Mouse (Mus musculus): Measurements from ENCODE around the gene Olfr148. TPM values are rescaled to one million over a fixed set of nuclear protein-coding genes. Genes with fewer than 3 reads are reported as not detected.

The Olfr148 gene
- total and polyA plus RNA-seq, 2 experiments from 2014 or later, result not detected

GRCm38 (mm10) chr9:39608497-39608896, 2.0 kb upstream of the Olfr148 start:
- Histone ChIP-seq H3K36me3 (ENCODE audit: insufficient read depth, low read length) (no peaks in the 10 kb centered on the region), H3K4me3 (ENCODE audit: low read depth, low read length) (no peak overlapping the region), H3K27ac (ENCODE audit: low read depth, low read length) (no peak overlapping the region), H3K9me3 (ENCODE audit: low read length) (no peaks in the 10 kb centered on the region), H3K9ac (replicated peaks; ENCODE audit: low read length, poor library complexity, severe bottlenecking) (no peak overlapping the region), H3K4me2 (ENCODE audit: low read depth, low read length, poor library complexity, severe bottlenecking) (no peak overlapping the region), H3K4me1 (ENCODE audit: insufficient read depth, low read length) (no peaks in the 10 kb centered on the region), H3K27me3 (ENCODE audit: insufficient read depth, low read length) (no peaks in the 10 kb centered on the region)
- no peak for TF ChIP-seq CTCF (IDR thresholded peaks at IDR 0.05)
- no peak for ATAC-seq (ENCODE audit: low FRiP score)
- no peak for DNase-seq (ENCODE audit: low spot score)

GRCm38 (mm10) chr9:39611953-39612352, 1.5 kb downstream of the Olfr148 start:
- peak; percentile 77 for TF ChIP-seq CTCF (IDR thresholded peaks at IDR 0.05)
- H3K4me3 ChIP-seq (ENCODE audit: low read depth, low read length), result no peak overlapping the region
- H3K9ac ChIP-seq (replicated peaks; ENCODE audit: low read length, poor library complexity, severe bottlenecking), result no peak overlapping the region
- H3K27me3 ChIP-seq (ENCODE audit: insufficient read depth, low read length), result no peaks in the 10 kb centered on the region
- H3K4me1 ChIP-seq (ENCODE audit: insufficient read depth, low read length), result no peaks in the 10 kb centered on the region
- no peak overlapping the region for H3K4me2 ChIP-seq (ENCODE audit: low read depth, low read length, poor library complexity, severe bottlenecking)
- no peaks in the 10 kb centered on the region for H3K9me3 ChIP-seq (ENCODE audit: low read length)
- no peak overlapping the region for H3K27ac ChIP-seq (ENCODE audit: low read depth, low read length)
- 49% methylated on average over 1 of the region's 1 CpGs for WGBS
- no peaks in the 10 kb centered on the region for H3K36me3 ChIP-seq (ENCODE audit: insufficient read depth, low read length)
- ATAC-seq (ENCODE audit: low FRiP score), result no peak
- peak; percentile 65 for DNase-seq (ENCODE audit: low spot score)

GRCm38 (mm10) chr9:39621073-39621472, 10.6 kb downstream of the Olfr148 start, which contains the start of gene Olfr960:
TSS of gene Olfr960 (plus strand) at chr9:39621373.
- DNase-seq (ENCODE audit: low spot score), result no peak

GRCm38 (mm10) chr9:39623783-39624182, 13.3 kb downstream of the Olfr148 start:
- Histone ChIP-seq H3K9ac (replicated peaks; ENCODE audit: low read length, poor library complexity, severe bottlenecking) (no peak overlapping the region), H3K4me3 (ENCODE audit: low read depth, low read length) (no peak overlapping the region), H3K4me2 (ENCODE audit: low read depth, low read length, poor library complexity, severe bottlenecking) (no peak overlapping the region), H3K9me3 (ENCODE audit: low read length) (no peaks in the 10 kb centered on the region), H3K4me1 (ENCODE audit: insufficient read depth, low read length) (no peaks in the 10 kb centered on the region), H3K27me3 (ENCODE audit: insufficient read depth, low read length) (no peaks in the 10 kb centered on the region), H3K27ac (ENCODE audit: low read depth, low read length) (no peak overlapping the region), H3K36me3 (ENCODE audit: insufficient read depth, low read length) (no peaks in the 10 kb centered on the region)
- ATAC-seq (ENCODE audit: low FRiP score) (no peak), DNase-seq (ENCODE audit: low spot score) (no peak)
- 92% methylated on average over 3 of the region's 3 CpGs for whole genome bisulfite sequencing
- no peak for TF ChIP-seq CTCF (IDR thresholded peaks at IDR 0.05)

More at GRCm38 (mm10) chr9:39621073-39621472, 10.6 kb downstream of the Olfr148 start, which contains the start of gene Olfr960:
- Histone ChIP-seq H3K9me3 (ENCODE audit: low read length) (no peaks in the 10 kb centered on the region), H3K27ac (ENCODE audit: low read depth, low read length) (no peak within 1 kb of the TSS), H3K4me3 (ENCODE audit: low read depth, low read length) (no peak within 1 kb of the TSS), H3K27me3 (ENCODE audit: insufficient read depth, low read length) (no peaks in the 10 kb centered on the region), H3K36me3 (ENCODE audit: insufficient read depth, low read length) (no peaks in the 10 kb centered on the region), H3K9ac (replicated peaks; ENCODE audit: low read length, poor library complexity, severe bottlenecking) (no peak within 1 kb of the TSS), H3K4me2 (ENCODE audit: low read depth, low read length, poor library complexity, severe bottlenecking) (no peak within 1 kb of the TSS), H3K4me1 (ENCODE audit: insufficient read depth, low read length) (no peaks in the 10 kb centered on the region)
- ATAC-seq (ENCODE audit: low FRiP score), result no peak
- TF ChIP-seq CTCF (IDR thresholded peaks at IDR 0.05), result no peak
- WGBS, result 69% methylated on average over 1 of the region's 1 CpGs

- H3K4me1 ChIP-seq (ENCODE audit: insufficient read depth, low read length), result no peaks in the 10 kb centered on the region
- H3K36me3 ChIP-seq (ENCODE audit: insufficient read depth, low read length), result no peaks in the 10 kb centered on the region
- no peak overlapping the region for H3K27ac ChIP-seq (ENCODE audit: low read depth, low read length)
- no peaks in the 10 kb centered on the region for H3K27me3 ChIP-seq (ENCODE audit: insufficient read depth, low read length)
- H3K4me3 ChIP-seq (ENCODE audit: low read depth, low read length), result no peak overlapping the region
- H3K9me3 ChIP-seq (ENCODE audit: low read length), result no peaks in the 10 kb centered on the region
- no peak for TF ChIP-seq CTCF (IDR thresholded peaks at IDR 0.05)
- no peak overlapping the region for H3K9ac ChIP-seq (replicated peaks; ENCODE audit: low read length, poor library complexity, severe bottlenecking)
- 88% methylated on average over 2 of the region's 2 CpGs for WGBS
- DNase-seq (ENCODE audit: low spot score) (no peak), ATAC-seq (ENCODE audit: low FRiP score) (no peak)
- H3K4me2 ChIP-seq (ENCODE audit: low read depth, low read length, poor library complexity, severe bottlenecking), result no peak overlapping the region
These were observed 14.3 kb downstream of the Olfr148 start for GRCm38 (mm10) chr9:39624711-39625110.

GRCm38 (mm10) chr9:39629069-39629468, 18.6 kb downstream of the Olfr148 start:
- no peak for DNase-seq (ENCODE audit: low spot score)

More at GRCm38 (mm10) chr9:39629069-39629468, 18.6 kb downstream of the Olfr148 start:
- no peaks in the 10 kb centered on the region for H3K4me1 ChIP-seq (ENCODE audit: insufficient read depth, low read length)
- H3K27ac ChIP-seq (ENCODE audit: low read depth, low read length), result no peak overlapping the region
- H3K36me3 ChIP-seq (ENCODE audit: insufficient read depth, low read length), result no peaks in the 10 kb centered on the region
- WGBS, result 93% methylated on average over 2 of the region's 2 CpGs
- H3K4me3 ChIP-seq (ENCODE audit: low read depth, low read length), result no peak overlapping the region
- H3K9me3 ChIP-seq (ENCODE audit: low read length), result no peaks in the 10 kb centered on the region
- TF ChIP-seq CTCF (IDR thresholded peaks at IDR 0.05), result no peak
- ATAC-seq (ENCODE audit: low FRiP score), result no peak
- H3K4me2 ChIP-seq (ENCODE audit: low read depth, low read length, poor library complexity, severe bottlenecking), result no peak overlapping the region
- no peak overlapping the region for H3K9ac ChIP-seq (replicated peaks; ENCODE audit: low read length, poor library complexity, severe bottlenecking)
- no peaks in the 10 kb centered on the region for H3K27me3 ChIP-seq (ENCODE audit: insufficient read depth, low read length)
